Mouse (Mus musculus) frontal cortex, postnatal 14 days (tissue): Measurements from ENCODE around the gene Ankrd2.

Experiments used
- DNase-seq, 2 experiments: peaks; one replicate each; pipeline ENCODE4 v3.0.0; 2022; ENCODE audit warnings: low spot score in 2 of 2

Ankrd2 gene

DNA sequence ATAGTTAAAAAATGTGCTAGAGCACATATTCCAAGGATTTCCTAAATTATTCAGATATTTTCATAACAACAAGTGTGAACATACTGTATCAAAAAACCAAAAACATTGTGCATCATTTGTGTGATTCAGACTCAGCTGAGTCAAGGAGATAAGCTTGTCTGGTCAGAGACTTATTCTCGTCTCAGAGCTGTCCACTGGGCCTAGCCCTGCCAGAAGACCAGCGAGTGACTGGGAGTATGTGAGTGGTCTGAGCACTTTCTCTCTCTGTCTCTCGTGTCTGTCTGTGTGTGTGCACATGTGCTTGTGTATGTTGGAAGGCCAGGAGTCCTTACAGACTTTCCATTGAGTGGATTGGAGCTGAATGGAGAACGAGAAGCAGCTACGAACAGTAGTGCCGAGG, 20.8 kb upstream of the Ankrd2 start:
- DNase-seq, result no peak

DNA sequence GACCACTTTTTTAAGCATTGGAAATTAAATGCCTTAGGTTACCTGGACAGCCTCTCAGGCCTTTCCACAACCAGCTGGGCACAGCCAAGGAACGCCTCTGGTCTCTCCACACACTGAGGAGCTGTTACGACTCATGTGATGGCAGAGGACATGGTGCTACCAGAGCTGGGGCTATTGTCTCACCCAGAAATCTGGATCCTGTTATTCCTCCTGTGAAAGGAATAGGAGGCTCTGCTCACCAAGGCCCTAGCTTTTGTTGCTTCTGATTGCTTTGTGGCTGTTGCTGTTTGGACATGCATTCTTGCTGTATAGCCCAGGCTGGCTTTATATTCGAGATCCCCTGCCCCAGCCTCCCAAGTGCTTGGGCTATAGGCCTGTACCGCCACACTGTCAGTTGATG, 19.5 kb upstream of the Ankrd2 start:
- no peak for DNase-seq

DNA sequence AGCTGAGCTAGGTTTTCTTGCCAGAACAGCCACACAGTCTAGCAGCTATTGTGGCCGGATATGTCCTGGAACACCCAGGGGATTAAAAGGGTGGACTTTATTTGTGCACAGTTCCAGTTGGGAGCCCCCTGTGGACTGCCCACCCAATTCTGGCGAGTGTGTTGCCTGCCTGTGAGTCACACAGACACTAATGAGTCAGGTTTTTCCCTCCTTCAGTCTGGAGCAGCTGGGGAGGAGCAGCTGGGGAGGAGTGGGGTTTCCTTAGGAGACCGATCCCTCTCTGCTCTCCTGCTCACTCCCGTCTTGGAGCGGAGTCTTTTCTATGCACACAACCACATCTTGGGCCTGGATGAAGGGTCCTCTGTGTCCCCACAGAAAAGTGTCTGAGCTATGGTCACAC, 19.0 kb upstream of the Ankrd2 start:
- peak; percentile 40 to 44 for DNase-seq

DNA sequence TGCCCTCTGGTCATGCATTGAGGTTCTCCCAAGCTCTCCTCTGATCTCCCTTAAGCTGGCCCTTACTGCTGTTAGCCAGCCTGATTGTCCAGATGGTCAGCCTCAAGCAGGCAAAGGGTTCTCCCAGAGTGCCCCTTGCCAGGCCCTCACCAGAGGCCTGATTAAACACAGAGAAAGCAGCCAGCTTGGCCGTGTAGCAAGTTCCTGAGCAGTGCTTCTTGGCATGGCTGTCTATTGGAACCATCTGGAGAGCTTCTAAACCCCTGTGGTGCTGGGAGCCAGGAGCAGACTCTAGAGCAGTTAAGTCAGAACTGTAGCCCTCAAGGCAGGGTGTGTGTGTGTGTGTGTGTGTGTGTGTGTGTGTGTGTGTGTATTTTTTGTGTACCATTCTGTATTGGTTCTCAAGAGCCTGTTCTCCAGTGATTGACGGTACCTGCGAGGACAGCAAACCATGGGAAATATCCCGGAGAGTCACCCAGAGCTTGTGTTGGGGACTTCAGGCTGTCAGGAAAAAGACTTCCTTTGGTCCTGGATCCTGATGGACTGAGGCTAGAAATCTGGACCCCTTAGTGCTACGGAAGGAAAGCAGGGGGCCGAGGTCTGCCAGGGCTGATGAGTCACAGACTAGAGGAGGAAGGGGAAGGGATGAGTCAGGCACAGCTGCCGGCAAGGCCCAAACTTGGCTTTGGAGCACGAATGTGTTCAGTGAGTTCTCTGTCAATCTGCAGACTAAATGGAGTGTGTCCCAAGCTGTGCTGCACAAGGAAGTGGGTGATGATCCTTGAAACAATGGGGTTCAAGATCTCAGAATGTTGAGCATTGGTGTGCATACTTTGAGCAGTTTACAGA, 18.2 kb upstream of the Ankrd2 start:
- DNase-seq, result peak; percentile 32 to 41

DNA sequence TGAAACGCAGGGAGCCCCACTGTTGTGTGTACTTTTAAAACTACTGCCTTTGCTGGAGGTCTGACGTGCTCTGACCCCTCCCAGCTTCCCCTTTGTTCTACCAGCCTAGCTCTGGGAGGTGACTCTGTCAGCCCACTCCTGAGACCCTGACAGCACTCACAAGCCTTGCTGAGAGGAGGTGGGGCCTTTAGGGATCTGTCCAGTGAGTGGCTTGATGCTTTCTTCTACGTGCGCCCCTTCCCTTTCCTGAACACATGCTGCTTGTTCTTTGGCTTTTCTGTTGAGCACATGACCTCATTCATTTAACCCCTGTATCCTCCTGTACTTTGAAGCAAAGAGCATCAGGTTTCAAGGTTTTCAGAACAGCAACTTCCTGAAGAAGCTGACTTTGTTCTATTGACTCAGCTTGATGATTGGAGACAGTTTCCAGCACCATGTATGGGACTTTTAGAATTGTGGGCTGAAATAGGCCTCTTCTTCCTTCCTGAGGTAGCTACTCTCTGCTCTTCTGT, 16.7 kb upstream of the Ankrd2 start:
- no peak for DNase-seq

DNA sequence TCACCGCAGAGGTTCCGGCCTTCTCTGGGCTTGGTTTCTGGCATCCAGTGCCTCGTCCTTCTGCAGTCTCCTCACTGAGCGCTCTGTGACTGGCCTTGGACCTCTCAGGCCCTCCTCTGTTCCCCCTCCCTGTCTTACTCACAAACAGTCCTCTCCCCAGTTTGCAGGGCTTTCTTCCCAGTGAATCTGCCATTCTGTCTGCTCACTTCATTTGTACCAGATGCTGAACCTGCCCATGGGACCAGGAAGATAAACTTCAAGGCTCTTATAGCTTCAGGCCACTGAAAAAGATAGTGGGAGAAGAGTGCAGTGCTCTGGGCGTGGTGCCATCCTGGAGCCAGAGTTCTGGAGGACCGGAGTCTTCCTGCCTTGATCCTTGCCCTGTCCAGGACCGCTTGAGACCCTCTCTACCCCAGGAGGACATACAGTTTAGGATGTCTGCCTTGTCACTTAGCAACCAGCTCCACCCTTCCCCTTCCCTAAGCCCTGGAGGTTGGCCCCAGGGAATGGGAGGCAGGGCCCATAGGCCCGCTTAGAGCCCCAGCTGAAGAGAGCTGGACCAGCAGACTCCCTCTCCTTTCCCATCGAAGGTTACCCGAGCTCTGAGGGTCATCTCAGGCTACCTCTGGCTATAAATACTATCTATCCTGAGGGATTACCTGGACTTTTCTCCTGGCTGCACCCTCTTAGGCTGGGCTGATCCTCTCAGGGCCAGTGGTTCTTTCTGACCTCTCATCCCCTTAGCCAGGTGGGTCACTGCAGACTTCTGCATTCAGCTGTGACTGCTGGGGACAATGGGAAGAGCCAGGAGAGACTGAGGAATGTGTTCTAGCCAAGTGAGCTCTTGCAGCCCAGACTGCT, 13.9 kb upstream of the Ankrd2 start:
- DNase-seq, result no peak

DNA sequence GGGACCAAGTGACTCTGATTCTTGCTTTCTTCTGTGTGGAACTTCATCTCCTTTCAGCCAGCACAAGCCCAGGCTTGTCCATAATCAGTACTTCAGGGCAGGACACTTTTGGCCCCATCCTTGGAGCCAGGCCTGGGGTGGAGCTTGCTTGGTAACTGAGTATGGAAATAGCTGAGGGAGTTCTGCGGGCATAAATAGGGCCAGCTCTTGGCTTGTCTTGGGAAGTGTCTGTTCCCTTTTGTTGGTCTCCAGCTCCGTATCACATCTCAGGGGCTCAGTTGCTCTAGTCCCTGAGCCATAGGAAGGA, 13.3 kb upstream of the Ankrd2 start:
- DNase-seq, result no peak

DNA sequence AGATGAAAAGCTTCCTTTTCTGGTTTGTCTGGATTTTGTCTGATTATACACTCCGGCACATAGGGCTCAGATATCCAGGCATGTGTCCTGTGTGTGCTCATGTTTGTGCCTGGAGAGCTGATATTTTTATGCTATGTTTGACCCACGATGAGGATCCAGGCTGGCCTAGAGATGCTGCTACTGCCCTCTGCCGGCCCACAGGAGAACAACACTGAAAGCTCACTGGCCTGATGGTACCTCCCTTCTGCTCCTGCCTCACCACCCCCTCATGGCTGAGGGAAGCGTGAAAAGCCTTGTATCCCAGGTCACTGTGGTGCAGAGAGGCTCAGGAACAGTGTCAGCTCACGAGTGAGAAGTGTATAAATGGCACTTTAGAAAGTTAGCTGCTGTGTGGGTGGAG, 9.6 kb upstream of the Ankrd2 start:
- DNase-seq, result peak; percentile 52 to 76

DNA sequence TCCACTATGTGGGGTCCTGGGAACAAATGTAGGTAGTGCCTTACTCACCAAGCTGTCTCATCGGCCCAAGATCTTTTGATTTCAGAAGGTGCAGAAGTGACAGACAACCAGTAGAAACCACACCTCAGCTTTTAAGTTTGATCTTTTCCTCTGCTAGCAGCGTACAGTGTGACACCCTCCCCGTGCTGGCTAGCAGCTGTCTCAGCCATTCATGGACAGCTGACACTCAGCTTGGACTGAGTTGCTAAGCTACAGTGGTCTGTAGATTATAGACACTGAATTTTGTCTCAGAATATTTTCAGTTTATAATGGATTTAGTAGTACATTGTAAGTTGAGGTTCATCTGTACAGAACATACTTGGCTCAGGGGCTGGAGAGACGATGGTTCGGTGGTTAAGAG, 4.7 kb upstream of the Ankrd2 start:
- no peak for DNase-seq

DNA sequence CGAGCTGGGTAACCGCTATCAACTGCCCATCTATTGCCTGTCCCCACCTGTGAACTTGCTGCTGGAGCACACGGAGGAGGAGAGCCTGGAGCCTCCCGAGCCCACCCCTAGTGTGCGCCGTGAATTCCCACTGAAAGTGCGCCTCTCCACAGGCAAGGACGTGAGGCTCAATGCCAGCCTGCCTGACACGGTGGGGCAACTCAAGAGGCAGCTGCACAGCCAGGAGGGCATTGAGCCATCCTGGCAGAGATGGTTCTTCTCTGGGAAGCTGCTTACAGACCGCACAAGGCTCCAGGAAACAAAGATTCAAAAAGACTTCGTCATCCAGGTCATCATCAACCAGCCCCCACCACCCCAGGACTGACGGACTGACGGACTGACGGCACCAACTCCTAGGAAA, 2.2 kb upstream of the Ankrd2 start:
- no peak for DNase-seq

DNA sequence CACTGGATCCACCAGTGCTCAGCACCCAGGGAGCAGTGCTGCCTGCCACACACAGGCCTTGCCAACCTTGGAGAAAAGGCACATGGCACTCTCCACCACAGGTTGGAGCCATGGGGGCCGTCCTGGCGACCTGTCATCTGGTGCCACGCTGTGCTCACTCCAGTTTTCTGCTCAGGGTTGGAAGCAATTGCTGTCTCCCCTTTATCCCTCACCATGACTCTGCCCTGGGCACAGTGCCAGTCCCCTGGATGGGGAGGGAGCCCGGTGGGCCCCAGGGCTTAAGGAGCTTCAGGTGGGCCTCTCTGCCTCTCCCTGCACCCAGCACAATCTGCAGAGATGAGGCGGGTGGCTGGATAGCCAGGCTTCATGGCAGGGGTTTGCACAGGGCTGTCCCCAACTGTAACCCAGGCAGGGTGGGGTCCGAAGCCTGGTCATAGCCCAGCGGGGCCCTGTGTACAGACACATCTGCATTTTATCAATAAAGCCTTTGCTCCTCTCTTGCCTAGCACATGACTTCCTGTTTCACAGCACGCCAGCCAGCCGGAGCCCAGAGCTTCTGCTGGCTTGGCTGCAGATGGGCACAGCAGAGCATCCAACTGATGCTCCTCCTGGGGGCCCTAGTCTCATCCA, 1.5 kb upstream of the Ankrd2 start:
- DNase-seq, result no peak

DNA sequence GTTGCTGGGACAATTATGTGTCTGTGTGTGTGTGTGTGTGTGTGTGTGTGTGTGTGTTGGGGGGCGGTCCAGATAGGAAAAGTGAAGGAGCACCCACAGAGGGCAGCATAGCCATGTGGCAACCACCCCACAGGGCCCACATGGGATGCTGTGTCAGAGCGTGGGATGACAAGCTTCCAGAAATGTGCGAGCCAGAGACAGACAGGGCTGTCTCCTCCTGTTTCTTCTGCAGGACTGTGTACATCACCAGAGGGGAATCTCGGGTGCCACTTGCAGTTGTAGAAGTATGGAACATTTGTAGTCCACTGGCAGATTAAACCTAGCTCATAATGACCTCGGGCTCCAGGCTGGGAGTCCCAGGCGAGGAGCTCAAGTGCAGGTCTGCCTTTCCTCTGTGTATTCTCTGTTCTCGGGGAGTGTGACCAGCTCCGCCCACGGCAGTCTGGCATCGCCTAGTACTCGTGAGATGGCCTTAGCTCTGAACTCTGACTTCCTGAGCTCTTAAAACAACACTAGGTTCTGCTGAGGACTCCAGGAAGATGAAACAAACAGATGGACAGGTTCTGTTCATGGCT, 832 bp upstream of the Ankrd2 start:
- DNase-seq, result no peak

DNA sequence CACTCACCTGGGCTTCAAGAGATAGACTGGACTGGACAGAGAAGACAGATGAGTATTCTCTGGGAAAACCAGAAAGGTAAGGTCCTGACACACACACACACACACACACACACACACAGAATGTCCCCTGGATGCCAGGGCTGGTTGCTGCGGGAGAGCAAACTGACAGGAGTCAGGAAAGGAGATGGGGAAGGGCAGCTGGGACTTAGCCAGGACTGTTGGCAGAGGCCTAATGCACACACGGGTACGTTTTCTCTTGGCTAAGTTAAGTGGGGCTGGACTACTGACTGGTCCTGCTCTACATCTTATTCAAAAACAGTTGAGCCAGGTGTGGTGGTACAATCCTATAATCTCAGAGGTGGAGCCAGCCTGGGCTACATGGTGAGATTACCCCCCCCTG, 557 bp downstream of the Ankrd2 start:
- DNase-seq, result no peak

DNA sequence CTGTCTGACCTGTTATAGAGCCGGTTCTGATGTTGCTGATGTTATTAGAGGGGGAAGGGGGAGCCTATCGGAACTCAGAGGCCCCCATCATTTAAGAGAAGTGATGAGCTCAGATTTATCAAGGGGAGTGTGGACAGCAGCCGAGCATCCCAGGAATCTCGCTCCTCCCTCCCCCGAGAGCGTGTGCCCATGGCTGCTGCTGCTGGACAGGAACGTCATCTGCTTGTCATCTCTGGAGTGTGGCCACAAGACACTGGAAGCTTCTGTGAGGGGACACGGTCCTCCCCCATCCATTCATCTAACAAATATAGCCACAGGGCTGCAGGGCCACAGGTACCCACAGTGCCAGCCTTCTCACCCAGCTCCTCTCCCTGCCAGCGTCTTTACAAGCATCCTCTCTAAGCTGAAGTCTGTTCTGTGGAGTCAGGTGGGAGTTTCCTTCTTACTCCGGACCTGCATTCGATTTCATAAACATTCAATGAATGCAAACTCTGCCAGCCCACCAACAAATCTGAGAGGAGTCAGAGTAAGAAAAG, 1.4 kb downstream of the Ankrd2 start:
- DNase-seq, result no peak

DNA sequence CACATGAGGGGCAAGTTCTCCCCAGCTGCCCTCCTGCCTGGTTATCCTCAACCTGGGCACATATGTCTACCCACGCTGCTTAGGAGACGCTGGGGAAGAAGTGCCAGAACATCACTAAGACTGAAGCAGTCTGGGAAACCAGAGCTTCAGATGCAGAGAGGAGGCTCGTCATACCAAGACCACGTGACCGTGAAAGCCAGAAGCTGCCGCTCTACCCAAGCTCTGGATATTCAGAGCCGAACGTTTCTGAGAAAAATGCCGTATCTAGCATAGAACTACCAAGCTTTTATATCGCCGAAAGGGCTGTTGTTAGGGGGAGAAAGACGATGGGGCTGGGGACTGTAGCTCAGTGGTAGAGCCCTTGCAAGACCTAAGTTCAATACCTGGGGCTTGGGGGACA, 2.5 kb downstream of the Ankrd2 start:
- no peak for DNase-seq

DNA sequence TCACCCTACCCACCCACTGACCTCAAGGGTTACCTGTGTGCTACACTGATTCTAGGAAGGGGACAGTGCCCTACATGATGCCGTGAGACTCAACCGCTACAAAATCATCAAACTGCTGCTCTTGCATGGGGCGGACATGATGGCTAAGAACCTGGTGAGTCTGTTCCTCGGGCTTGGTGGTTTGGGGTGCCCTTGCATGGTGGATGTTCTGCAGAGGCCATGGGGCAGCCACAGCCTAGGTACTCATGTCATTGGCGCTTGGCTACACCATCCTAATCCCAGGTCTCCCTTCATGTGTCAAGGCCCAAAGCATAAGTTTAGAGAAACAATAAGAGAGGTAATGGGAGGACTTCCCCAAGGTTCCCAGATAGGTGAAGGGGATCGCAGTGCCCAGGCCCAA, 8.2 kb downstream of the Ankrd2 start:
- DNase-seq, result no peak

DNA sequence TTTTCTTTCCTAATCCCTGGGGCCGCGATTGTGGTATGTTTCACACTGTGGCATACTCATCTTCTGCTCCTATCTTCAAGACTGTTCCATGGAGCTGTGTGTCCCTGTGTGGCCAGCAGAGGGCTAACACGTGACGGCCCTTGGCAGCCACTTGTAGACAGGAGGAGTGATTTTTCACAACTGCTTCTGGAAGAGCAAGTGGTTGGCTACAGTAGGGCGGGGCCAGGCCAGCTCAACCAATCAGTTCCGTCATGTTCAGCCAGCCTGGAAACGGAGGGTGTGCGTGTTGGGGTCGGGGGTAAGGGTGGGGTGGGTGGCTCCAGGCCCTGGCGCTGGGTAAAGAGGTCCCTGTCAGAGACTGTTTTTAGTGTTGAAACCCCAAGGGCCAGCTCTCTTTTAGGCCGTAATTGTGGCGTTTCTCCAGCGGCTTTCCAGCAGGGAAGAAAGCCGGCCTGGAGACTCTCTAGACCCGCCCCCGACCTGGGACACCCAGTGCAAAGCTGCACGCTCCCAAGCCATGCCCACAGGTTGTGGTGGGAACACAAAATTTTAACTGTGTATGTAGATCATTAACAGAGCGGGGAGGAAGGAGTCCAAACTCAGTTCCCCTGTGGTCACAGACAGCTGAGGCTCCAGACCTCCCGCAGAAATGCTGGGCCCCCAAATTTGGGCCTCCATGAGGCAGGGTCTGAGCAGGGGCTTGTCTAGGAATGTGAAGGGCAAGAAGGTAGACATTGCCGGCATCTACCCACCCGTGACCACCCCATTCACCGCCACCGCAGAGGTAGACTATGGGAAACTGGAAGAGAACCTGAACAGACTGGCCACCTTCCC, 9.7 kb downstream of the Ankrd2 start, which contains the start of gene Hoga1:
TSS of gene Hoga1 (plus strand) at position 342 of the 834 bp plus-strand sequence.
- DNase-seq, result peak; percentile 32 to 49

DNA sequence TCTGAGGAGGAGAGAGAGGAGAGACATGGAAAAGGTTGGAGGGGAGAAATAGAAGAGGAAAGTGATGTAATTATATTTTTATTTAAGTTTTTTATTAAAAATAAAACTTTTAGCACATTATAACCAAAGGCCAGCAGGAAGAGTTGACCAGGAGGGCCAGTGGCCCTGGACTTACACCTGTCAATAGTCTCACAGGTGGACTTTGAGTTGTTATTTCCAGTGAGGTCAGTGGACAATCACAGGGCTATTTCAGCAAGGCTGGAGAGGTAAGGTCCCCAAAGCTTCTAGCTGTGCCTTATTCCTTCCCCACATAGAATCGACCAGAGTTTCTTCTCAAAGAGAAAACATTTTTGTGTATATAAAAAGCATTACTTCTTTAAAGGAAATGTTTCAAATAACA, 14.5 kb downstream of the Ankrd2 start:
- no peak for DNase-seq

DNA sequence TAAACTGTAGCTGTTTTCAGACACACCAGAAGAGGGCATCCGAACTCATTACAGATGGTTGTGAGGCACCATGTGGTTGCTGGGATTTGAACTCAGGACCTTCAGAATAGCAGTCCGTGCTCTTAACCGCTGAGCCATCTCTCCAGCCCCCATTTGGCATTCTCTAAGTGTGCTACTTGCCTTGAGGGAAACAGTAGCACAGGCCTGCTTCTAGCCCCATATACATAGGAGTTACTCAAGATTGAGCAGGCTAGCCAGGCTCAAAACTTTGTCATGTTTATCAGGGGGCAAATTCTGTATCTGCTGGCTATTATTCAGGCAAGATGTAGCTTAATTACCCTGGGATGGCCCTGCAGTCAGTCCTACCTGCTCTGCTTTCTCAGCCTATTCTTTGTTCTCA, 15.6 kb downstream of the Ankrd2 start:
- DNase-seq, result no peak

DNA sequence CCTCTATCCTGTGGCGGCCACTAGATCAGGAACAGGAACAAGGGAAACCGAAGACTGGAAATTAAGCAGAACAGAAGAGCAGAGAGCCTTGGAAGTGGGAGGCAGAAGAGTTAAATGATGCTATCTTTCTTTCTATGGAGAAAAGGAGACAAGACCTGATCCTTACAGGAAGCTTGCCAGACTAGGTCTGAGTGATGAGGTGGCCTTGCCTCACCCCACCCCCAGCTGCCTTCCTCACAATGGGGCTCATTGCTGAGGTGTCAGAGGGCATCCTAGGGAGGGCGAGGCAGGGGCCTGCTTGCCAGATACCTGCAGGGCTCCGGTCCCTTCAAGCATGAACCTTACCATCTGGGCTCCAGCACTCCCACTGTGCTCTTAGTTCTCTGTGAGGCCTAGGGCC, 16.1 kb downstream of the Ankrd2 start, which contains the start of gene 4933411K16Rik:
TSS of gene 4933411K16Rik (plus strand) at position 301 of the 400 bp plus-strand sequence.
- DNase-seq, result no peak

DNA sequence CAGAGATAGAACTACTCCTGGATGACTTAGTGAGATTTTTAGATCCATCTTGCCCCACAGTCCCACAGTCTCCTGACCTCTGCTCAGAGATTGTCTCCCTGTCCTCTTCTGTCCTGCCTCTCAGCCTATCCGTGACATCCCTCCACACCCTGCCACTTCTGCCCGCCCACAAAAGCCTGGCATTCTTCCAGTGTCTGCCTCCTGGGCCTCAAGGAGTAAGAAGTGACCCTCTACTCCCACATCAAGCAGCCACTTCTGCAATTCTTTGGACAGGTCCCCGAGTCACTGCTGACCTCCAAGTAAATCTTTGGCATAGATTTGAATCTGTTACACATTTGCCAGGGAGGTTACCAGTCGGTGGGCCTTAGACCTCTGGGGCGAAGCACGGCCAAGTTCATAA, 18.5 kb downstream of the Ankrd2 start:
- DNase-seq, result no peak
